Mouse (Mus musculus): ENCODE measurements around the gene Stox2. TPM values are rescaled to one million over a fixed set of nuclear protein-coding genes. Genes with fewer than 3 reads are reported as not detected.
A peak's percentile ranks its signal among the peaks of the same experiment; 100 is the strongest.

Stox2 gene
- total RNA-seq, 2 experiments from 2014 or later, result 84.8 to 87.1 TPM

GRCm38 (mm10) chr8:47243631-47244030 is 202.5 kb downstream of the Stox2 start:
- no peak for DNase-seq (ENCODE audit: low spot score in 2 of 2)

GRCm38 (mm10) chr8:47243016-47243630 is 203.0 kb downstream of the Stox2 start:
- peak in 1 of 2 experiments; percentile 76 for DNase-seq (ENCODE audit: low spot score in 2 of 2)

- peak; percentile 85 to 94 for DNase-seq (ENCODE audit: low spot score in 2 of 2)
Measured at GRCm38 (mm10) chr8:47242207-47243004, 203.8 kb downstream of the Stox2 start.

GRCm38 (mm10) chr8:47241421-47242078 is 204.6 kb downstream of the Stox2 start:
- no peak for DNase-seq (ENCODE audit: low spot score in 2 of 2)

GRCm38 (mm10) chr8:47240871-47241270 is 205.3 kb downstream of the Stox2 start:
- DNase-seq (ENCODE audit: low spot score in 2 of 2), result no peak

- no peak for DNase-seq (ENCODE audit: low spot score in 2 of 2)
Measured at GRCm38 (mm10) chr8:47240266-47240665, 205.9 kb downstream of the Stox2 start.

- no peak for DNase-seq (ENCODE audit: low spot score in 2 of 2)
Measured at GRCm38 (mm10) chr8:47232081-47232480, 214.1 kb downstream of the Stox2 start.

- DNase-seq (ENCODE audit: low spot score in 2 of 2), result no peak
Measured at GRCm38 (mm10) chr8:47230057-47230456, 216.1 kb downstream of the Stox2 start.

GRCm38 (mm10) chr8:47221851-47222250 is 224.3 kb downstream of the Stox2 start:
- DNase-seq (ENCODE audit: low spot score in 2 of 2), result no peak

- DNase-seq (ENCODE audit: low spot score in 2 of 2), result no peak
Measured at GRCm38 (mm10) chr8:47221191-47221590, 225.0 kb downstream of the Stox2 start.

GRCm38 (mm10) chr8:47220390-47220789 is 225.8 kb downstream of the Stox2 start:
- no peak for DNase-seq (ENCODE audit: low spot score in 2 of 2)

- DNase-seq (ENCODE audit: low spot score in 2 of 2), result no peak
Measured at GRCm38 (mm10) chr8:47218536-47218935, 227.6 kb downstream of the Stox2 start.

- no peak for DNase-seq (ENCODE audit: low spot score in 2 of 2)
Measured at GRCm38 (mm10) chr8:47218021-47218420, 228.1 kb downstream of the Stox2 start.

GRCm38 (mm10) chr8:47212124-47212523 is 234.0 kb downstream of the Stox2 start:
- no peak for DNase-seq (ENCODE audit: low spot score in 2 of 2)

GRCm38 (mm10) chr8:47211226-47211625 is 234.9 kb downstream of the Stox2 start:
- DNase-seq (ENCODE audit: low spot score in 2 of 2), result no peak

- DNase-seq (ENCODE audit: low spot score in 2 of 2), result no peak
Measured at GRCm38 (mm10) chr8:47208246-47208645, 237.9 kb downstream of the Stox2 start.

- no peak for DNase-seq (ENCODE audit: low spot score in 2 of 2)
Measured at GRCm38 (mm10) chr8:47206640-47207237, 239.4 kb downstream of the Stox2 start.

GRCm38 (mm10) chr8:47205472-47205871 is 240.7 kb downstream of the Stox2 start:
- DNase-seq (ENCODE audit: low spot score in 2 of 2), result no peak

GRCm38 (mm10) chr8:47196391-47196790 is 249.8 kb downstream of the Stox2 start:
- no peak for DNase-seq (ENCODE audit: low spot score in 2 of 2)

GRCm38 (mm10) chr8:47193321-47193996 is 252.7 kb downstream of the Stox2 start:
- DNase-seq (ENCODE audit: low spot score in 2 of 2), result no peak

All from layer of hippocampus, adult 18-20 months (tissue).